Mouse (Mus musculus): ENCODE results near the gene Rpp40. TPM values are rescaled to one million over a fixed set of nuclear protein-coding genes. Genes with fewer than 3 reads are reported as not detected.

Gene Rpp40
- polyA plus RNA-seq (2015; fragmentation: Nextera tagmentation; extraction: Ambion mirVana), result 8.5 and 8.6 TPM in 2 replicates

GRCm38 (mm10) chr13:35905879-35906481 lies at the start of gene Rpp40:
TSS of gene Rpp40 (minus strand) at chr13:35906359.
- 1% methylated on average over 35 of the region's 35 CpGs for WGBS
- H3K36me3 ChIP-seq, result no peaks in the 10 kb centered on the region

GRCm38 (mm10) chr13:35949814-35950455 lies 43.8 kb upstream of the Rpp40 start:
- Histone ChIP-seq H3K4me2 (no peak overlapping the region), H3K36me3 (no peaks in the 10 kb centered on the region), H3K9ac (no peak overlapping the region), H3K27me3 (no peaks in the 10 kb centered on the region), H3K27ac (no peak overlapping the region), H3K4me3 (no peak overlapping the region), H3K9me3 (replicated peaks) (no peaks in the 10 kb centered on the region), H3K4me1 (replicated peaks) (no peaks in the 10 kb centered on the region)
- WGBS, result 65% methylated on average over 17 of the region's 17 CpGs
- ATAC-seq (replicated peaks; ENCODE audit: insufficient number of reproducible peaks, insufficient read depth, low FRiP score, low read depth), result no peak

More at GRCm38 (mm10) chr13:35905879-35906481, at the start of gene Rpp40:
- H3K27me3 ChIP-seq, result no peaks in the 10 kb centered on the region
- no peak within 1 kb of the TSS for H3K27ac ChIP-seq
- H3K9ac ChIP-seq, result peak within 1 kb of the TSS; percentile 66
- H3K4me2 ChIP-seq, result peak within 1 kb of the TSS; percentile 83
- H3K4me1 ChIP-seq (replicated peaks), result no peaks in the 10 kb centered on the region
- ATAC-seq (replicated peaks; ENCODE audit: insufficient number of reproducible peaks, insufficient read depth, low FRiP score, low read depth), result peak; percentile 99
- H3K4me3 ChIP-seq, result peak within 1 kb of the TSS; percentile 67
- no peaks in the 10 kb centered on the region for H3K9me3 ChIP-seq (replicated peaks)

GRCm38 (mm10) chr13:35947354-35948000 lies 41.3 kb upstream of the Rpp40 start:
- H3K27ac ChIP-seq, result no peak overlapping the region
- no peak overlapping the region for H3K9ac ChIP-seq
- no peaks in the 10 kb centered on the region for H3K9me3 ChIP-seq (replicated peaks)
- ATAC-seq (replicated peaks; ENCODE audit: insufficient number of reproducible peaks, insufficient read depth, low FRiP score, low read depth), result no peak
- no peak overlapping the region for H3K4me2 ChIP-seq
- no peaks in the 10 kb centered on the region for H3K27me3 ChIP-seq
- H3K4me3 ChIP-seq, result no peak overlapping the region
- 18% methylated on average over 14 of the region's 14 CpGs for WGBS
- no peaks in the 10 kb centered on the region for H3K4me1 ChIP-seq (replicated peaks)
- no peaks in the 10 kb centered on the region for H3K36me3 ChIP-seq

GRCm38 (mm10) chr13:35946659-35947353 lies 40.6 kb upstream of the Rpp40 start:
- Histone ChIP-seq H3K4me3 (no peak overlapping the region), H3K4me2 (no peak overlapping the region), H3K9me3 (replicated peaks) (no peaks in the 10 kb centered on the region), H3K4me1 (replicated peaks) (no peaks in the 10 kb centered on the region), H3K36me3 (no peaks in the 10 kb centered on the region), H3K27ac (no peak overlapping the region), H3K27me3 (no peaks in the 10 kb centered on the region), H3K9ac (no peak overlapping the region)
- ATAC-seq (replicated peaks; ENCODE audit: insufficient number of reproducible peaks, insufficient read depth, low FRiP score, low read depth), result no peak
- 65% methylated on average over 20 of the region's 20 CpGs for WGBS

- 70% methylated on average over 5 of the region's 5 CpGs for WGBS
- no peak overlapping the region for H3K4me2 ChIP-seq
- no peak overlapping the region for H3K4me3 ChIP-seq
- no peaks in the 10 kb centered on the region for H3K9me3 ChIP-seq (replicated peaks)
- ATAC-seq (replicated peaks; ENCODE audit: insufficient number of reproducible peaks, insufficient read depth, low FRiP score, low read depth), result no peak
- H3K27ac ChIP-seq, result no peak overlapping the region
- no peaks in the 10 kb centered on the region for H3K27me3 ChIP-seq
- H3K9ac ChIP-seq, result no peak overlapping the region
- H3K4me1 ChIP-seq (replicated peaks), result no peaks in the 10 kb centered on the region
- H3K36me3 ChIP-seq, result no peaks in the 10 kb centered on the region
These were observed 34.8 kb upstream of the Rpp40 start for GRCm38 (mm10) chr13:35940934-35941333.

- Histone ChIP-seq H3K9ac (no peak overlapping the region), H3K4me3 (no peak overlapping the region), H3K4me2 (no peak overlapping the region), H3K27me3 (no peaks in the 10 kb centered on the region), H3K36me3 (no peaks in the 10 kb centered on the region), H3K4me1 (replicated peaks) (no peaks in the 10 kb centered on the region), H3K27ac (no peak overlapping the region), H3K9me3 (replicated peaks) (no peaks in the 10 kb centered on the region)
- ATAC-seq (replicated peaks; ENCODE audit: insufficient number of reproducible peaks, insufficient read depth, low FRiP score, low read depth), result no peak
- WGBS, result 64% methylated on average over 18 of the region's 18 CpGs
These were observed 33.9 kb upstream of the Rpp40 start for GRCm38 (mm10) chr13:35939871-35940665.

DNA sequence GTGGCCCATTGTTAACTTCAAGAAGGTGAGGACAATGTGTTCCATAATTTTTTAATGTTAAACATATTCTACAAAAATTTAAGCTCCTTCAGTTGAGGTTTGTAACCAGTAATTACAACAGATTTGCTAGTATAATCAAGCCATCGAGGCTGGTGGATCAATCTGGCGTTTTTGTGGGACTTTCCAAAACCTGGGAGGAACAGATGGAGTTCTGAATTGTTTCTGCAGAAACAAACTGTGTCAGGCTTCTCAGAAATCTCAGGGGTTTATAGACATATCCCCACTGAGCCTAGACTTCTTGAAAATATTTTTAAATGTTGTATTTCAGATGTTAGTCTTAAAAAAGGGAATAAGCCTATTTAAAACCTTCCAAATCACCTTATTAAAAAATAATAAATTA lies 31.8 kb upstream of the Rpp40 start:
- H3K4me1 ChIP-seq (replicated peaks), result no peaks in the 10 kb centered on the region
- no peak for ATAC-seq (replicated peaks; ENCODE audit: insufficient number of reproducible peaks, insufficient read depth, low FRiP score, low read depth)

GRCm38 (mm10) chr13:35911476-35911875 lies 5.3 kb upstream of the Rpp40 start:
- 88% methylated on average over 1 of the region's 1 CpGs for WGBS
- no peak for ATAC-seq (replicated peaks; ENCODE audit: insufficient number of reproducible peaks, insufficient read depth, low FRiP score, low read depth)

More for the DNA sequence above, 31.8 kb upstream of the Rpp40 start:
- no peaks in the 10 kb centered on the region; the same call in 1 of the 2 replicates for H3K9me3 ChIP-seq (replicated peaks)
- H3K27ac ChIP-seq, result no peak overlapping the region
- H3K9ac ChIP-seq, result no peak overlapping the region
- no peak overlapping the region for H3K4me3 ChIP-seq
- H3K27me3 ChIP-seq, result no peaks in the 10 kb centered on the region
- H3K36me3 ChIP-seq, result no peaks in the 10 kb centered on the region
- H3K4me2 ChIP-seq, result no peak overlapping the region
- 71% methylated on average over 2 of the region's 2 CpGs for WGBS

GRCm38 (mm10) chr13:35905378-35905777 lies 781 bp downstream of the Rpp40 start:
- no peaks in the 10 kb centered on the region for H3K9me3 ChIP-seq (replicated peaks)
- H3K36me3 ChIP-seq, result no peaks in the 10 kb centered on the region
- H3K4me1 ChIP-seq (replicated peaks), result no peaks in the 10 kb centered on the region
- peak overlapping the region; percentile 83 for H3K4me2 ChIP-seq
- peak overlapping the region; percentile 66 for H3K9ac ChIP-seq
- H3K4me3 ChIP-seq, result peak overlapping the region; percentile 67
- no peak overlapping the region for H3K27ac ChIP-seq
- H3K27me3 ChIP-seq, result no peaks in the 10 kb centered on the region
- ATAC-seq (replicated peaks; ENCODE audit: insufficient number of reproducible peaks, insufficient read depth, low FRiP score, low read depth), result no peak
- WGBS, result 1% methylated on average over 13 of the region's 13 CpGs

More at GRCm38 (mm10) chr13:35911476-35911875, 5.3 kb upstream of the Rpp40 start:
- no peaks in the 10 kb centered on the region for H3K9me3 ChIP-seq (replicated peaks)
- H3K9ac ChIP-seq, result no peak overlapping the region
- no peaks in the 10 kb centered on the region for H3K4me1 ChIP-seq (replicated peaks)
- H3K4me2 ChIP-seq, result no peak overlapping the region
- H3K4me3 ChIP-seq, result no peak overlapping the region
- no peaks in the 10 kb centered on the region for H3K27me3 ChIP-seq
- H3K36me3 ChIP-seq, result no peaks in the 10 kb centered on the region
- no peak overlapping the region for H3K27ac ChIP-seq

GRCm38 (mm10) chr13:35892866-35893265 lies 13.3 kb downstream of the Rpp40 start:
- H3K4me1 ChIP-seq (replicated peaks), result no peaks in the 10 kb centered on the region
- no peak overlapping the region for H3K4me3 ChIP-seq
- H3K4me2 ChIP-seq, result no peak overlapping the region
- H3K27ac ChIP-seq, result no peak overlapping the region
- no peaks in the 10 kb centered on the region for H3K9me3 ChIP-seq (replicated peaks)
- H3K9ac ChIP-seq, result no peak overlapping the region
- H3K27me3 ChIP-seq, result no peaks in the 10 kb centered on the region
- 72% methylated on average over 3 of the region's 3 CpGs for WGBS
- ATAC-seq (replicated peaks; ENCODE audit: insufficient number of reproducible peaks, insufficient read depth, low FRiP score, low read depth), result no peak
- peaks cover 8% of the 10 kb centered on the region for H3K36me3 ChIP-seq
